Mouse (Mus musculus): ENCODE data around the gene Ncaph. TPM values are rescaled to one million over a fixed set of nuclear protein-coding genes. Genes with fewer than 3 reads are reported as not detected.
"Not testable (repeated sequence)": the region's sequence is repeated elsewhere in the genome, so short reads cannot be mapped to it uniquely, and the experiment has no call there.

Gene Ncaph
- polyA plus RNA-seq (2015; fragmentation: Nextera tagmentation; extraction: Ambion mirVana): 59.3 and 74.5 TPM in 2 replicates

DNA sequence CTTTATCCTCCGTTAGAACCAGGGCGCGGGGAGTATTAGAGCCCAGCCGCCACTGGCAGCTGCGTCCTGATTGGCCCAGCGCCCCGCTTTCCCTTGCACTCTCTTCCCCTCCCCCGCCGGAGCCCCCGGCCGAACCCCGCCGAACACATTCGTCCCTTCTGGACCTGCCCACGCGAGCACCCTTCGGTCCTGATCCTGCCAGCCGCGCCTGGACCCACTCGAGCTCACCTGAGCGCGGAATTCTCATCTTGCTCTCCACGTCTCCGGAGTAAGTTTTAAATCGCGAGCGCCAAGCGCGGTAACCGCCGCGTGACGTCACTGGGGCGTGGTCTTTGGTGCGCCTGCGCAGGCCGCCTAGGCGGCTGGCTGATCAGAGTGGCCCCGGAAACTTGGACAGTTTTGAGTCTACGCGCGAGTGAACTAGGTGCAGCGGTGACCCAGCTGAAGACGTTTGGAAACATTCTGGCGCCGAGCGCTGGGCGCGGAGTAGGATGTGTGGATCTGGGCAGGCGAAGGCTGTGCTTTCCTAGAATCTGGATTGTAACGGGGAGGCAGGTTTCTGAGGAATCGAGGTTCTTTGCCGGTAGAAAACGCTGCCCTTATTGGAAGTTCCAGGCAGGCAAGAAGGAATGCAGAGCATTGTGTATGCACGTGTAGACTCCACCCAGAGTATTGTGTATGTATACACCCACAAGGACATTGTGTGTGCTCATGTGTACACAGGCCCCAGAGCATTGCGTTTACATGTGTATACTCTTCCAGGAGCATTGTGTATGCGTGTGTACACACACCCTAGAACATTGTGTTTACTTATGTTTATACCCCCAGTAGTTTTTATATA, at the start of gene Ncaph:
Gene Ncaph (minus strand): TSS at position 334 of the 841 bp plus-strand sequence.
- Histone ChIP-seq H3K4me3 (replicated peaks) (peak within 1 kb of the TSS; percentile 73), H3K27me3 (no peaks in the 10 kb centered on the region), H3K27ac (peak within 1 kb of the TSS; percentile 97), H3K9ac (peak within 1 kb of the TSS; percentile 82), H3K36me3 (peaks cover 9% of the 10 kb centered on the region), H3K9me3 (replicated peaks) (no peaks in the 10 kb centered on the region), H3K4me1 (replicated peaks) (peaks cover 75% of the 10 kb centered on the region), H3K4me2 (peak within 1 kb of the TSS; percentile 73)
- 1% methylated on average over 57 of the region's 57 CpGs for WGBS (ENCODE audit: insufficient replicate concordance)
- DNase-seq (peak; percentile 93), ATAC-seq (ENCODE audit: low read depth) (peak; percentile 94)

- H3K9ac ChIP-seq: peak overlapping the region; percentile 79
- H3K27ac ChIP-seq: peak overlapping the region; percentile 75
- H3K4me2 ChIP-seq: peak overlapping the region; percentile 71
- peak; percentile 74 for DNase-seq
- peaks cover 9% of the 10 kb centered on the region; the same call in 1 of the 2 replicates for H3K27me3 ChIP-seq
- H3K4me1 ChIP-seq (replicated peaks): peaks cover 8% of the 10 kb centered on the region
- peak; percentile 100 for ATAC-seq (ENCODE audit: low read depth)
- WGBS (ENCODE audit: insufficient replicate concordance): 5% methylated on average over 17 of the region's 17 CpGs
- H3K4me3 ChIP-seq (replicated peaks): peak overlapping the region; percentile 62
- no peaks in the 10 kb centered on the region for H3K9me3 ChIP-seq (replicated peaks)
- H3K36me3 ChIP-seq: no peaks in the 10 kb centered on the region
These were observed 49.0 kb upstream of the Ncaph start for GRCm38 (mm10) chr2:127182598-127183381.

DNA sequence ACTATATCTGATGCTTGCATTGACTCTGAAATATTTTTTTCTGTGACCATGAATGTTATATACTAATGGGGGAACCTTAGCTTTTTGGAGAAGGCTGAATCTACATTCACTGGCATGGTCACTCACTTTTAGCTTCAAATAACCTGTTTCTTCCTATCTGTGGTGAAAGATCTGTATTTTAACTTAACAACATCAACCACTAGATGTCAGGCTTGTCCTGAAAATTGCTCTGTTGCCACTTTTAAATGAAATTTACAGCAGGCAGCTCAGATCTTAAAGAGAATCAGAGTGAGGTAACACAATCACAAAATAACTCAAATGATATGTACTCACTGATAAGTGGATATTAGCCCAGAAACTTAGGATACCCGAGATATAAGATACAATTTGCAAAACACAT, 32.5 kb upstream of the Ncaph start:
- WGBS (ENCODE audit: insufficient replicate concordance): 7% methylated on average over 1 of the region's 1 CpGs
- H3K4me2 ChIP-seq; H3K4me3 ChIP-seq (replicated peaks); H3K9me3 ChIP-seq (replicated peaks); DNase-seq; H3K9ac ChIP-seq; H3K36me3 ChIP-seq; H3K27ac ChIP-seq; H3K4me1 ChIP-seq (replicated peaks); ATAC-seq (ENCODE audit: low read depth): not testable (repeated sequence)
- H3K27me3 ChIP-seq: peaks cover 15% of the 10 kb centered on the region

GRCm38 (mm10) chr2:127165675-127166074, 31.9 kb upstream of the Ncaph start:
- H3K27ac ChIP-seq: no peak overlapping the region
- no peak overlapping the region for H3K4me3 ChIP-seq (replicated peaks)
- DNase-seq (no peak), ATAC-seq (ENCODE audit: low read depth) (no peak)
- H3K36me3 ChIP-seq: no peaks in the 10 kb centered on the region
- no peak overlapping the region for H3K4me2 ChIP-seq
- 43% methylated on average over 4 of the region's 4 CpGs for WGBS (ENCODE audit: insufficient replicate concordance)
- H3K27me3 ChIP-seq: peaks cover 18% of the 10 kb centered on the region
- H3K9ac ChIP-seq: no peak overlapping the region
- H3K4me1 ChIP-seq (replicated peaks): no peaks in the 10 kb centered on the region
- H3K9me3 ChIP-seq (replicated peaks): no peaks in the 10 kb centered on the region

DNA sequence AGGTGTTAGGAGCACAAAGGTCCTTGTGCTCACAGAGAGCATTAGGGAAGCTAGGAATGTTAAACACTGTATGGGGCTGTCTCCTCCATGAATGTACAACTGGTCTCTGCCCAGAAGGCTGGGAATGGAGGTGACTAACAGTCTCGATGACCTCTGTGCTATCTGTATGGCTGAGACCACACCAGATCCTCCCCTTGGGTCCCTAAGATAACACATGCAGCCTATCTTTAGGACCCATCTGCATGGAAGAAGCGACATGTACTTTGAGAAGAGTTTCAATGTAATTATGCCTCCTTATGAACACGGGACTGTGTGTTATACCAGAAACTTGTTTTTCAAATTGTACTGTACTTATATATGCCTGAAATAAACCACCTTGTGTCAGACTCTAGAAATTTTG, 11.9 kb upstream of the Ncaph start:
- ATAC-seq (ENCODE audit: low read depth) (peak; percentile 29), DNase-seq (no peak)
- H3K27ac ChIP-seq: peak overlapping the region; percentile 64
- peaks cover 59% of the 10 kb centered on the region for H3K4me1 ChIP-seq (replicated peaks)
- no peaks in the 10 kb centered on the region for H3K9me3 ChIP-seq (replicated peaks)
- peak overlapping the region; percentile 38 for H3K4me2 ChIP-seq
- 23% methylated on average over 3 of the region's 3 CpGs for WGBS (ENCODE audit: insufficient replicate concordance)
- peak overlapping the region; percentile 51 for H3K9ac ChIP-seq
- no peaks in the 10 kb centered on the region for H3K27me3 ChIP-seq
- H3K4me3 ChIP-seq (replicated peaks): no peak overlapping the region
- peaks cover 13% of the 10 kb centered on the region for H3K36me3 ChIP-seq

GRCm38 (mm10) chr2:127143158-127144063, 9.7 kb upstream of the Ncaph start, which contains the start of gene Itpripl1:
Gene Itpripl1 (minus strand): TSS chr2:127143442.
- ATAC-seq (ENCODE audit: low read depth) (peak; percentile 99), DNase-seq (peak; percentile 91)
- Histone ChIP-seq H3K27ac (peak within 1 kb of the TSS; percentile 75), H3K36me3 (peaks cover 36% of the 10 kb centered on the region), H3K4me3 (replicated peaks) (peak within 1 kb of the TSS; percentile 73), H3K9me3 (replicated peaks) (no peaks in the 10 kb centered on the region), H3K27me3 (no peaks in the 10 kb centered on the region), H3K9ac (peak within 1 kb of the TSS; percentile 84), H3K4me1 (replicated peaks) (peaks cover 74% of the 10 kb centered on the region), H3K4me2 (peak within 1 kb of the TSS; percentile 91)
- 4% methylated on average over 31 of the region's 31 CpGs for WGBS (ENCODE audit: insufficient replicate concordance)

DNA sequence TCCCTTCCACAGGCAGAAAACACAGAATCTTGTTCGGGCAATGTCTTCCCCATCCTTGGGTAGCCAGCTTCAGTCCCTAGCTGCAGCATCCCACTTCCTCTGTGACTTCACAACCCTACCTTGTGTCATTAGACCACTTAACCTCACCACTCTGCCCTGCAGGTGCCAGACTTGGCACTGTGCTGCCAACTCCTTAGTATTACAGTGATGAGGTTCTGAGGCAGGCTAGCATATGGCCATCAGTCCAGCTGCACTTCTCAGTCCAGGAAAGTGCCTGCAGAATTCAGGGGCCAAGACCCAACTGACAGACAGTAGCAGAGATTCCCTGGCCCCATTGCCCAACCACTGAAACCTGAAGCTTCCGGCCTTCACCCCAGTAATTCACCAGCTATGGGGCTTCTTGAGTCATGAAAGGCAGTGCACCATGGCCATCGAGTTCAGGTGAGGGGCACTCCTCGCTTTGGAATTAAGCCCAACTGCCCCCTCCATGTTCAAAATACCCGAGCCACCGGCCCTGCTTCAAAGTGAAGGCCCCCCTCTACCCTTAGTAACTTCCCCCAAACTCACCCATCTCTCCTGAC, 8.9 kb upstream of the Ncaph start:
- no peaks in the 10 kb centered on the region for H3K9me3 ChIP-seq (replicated peaks)
- H3K36me3 ChIP-seq: peaks cover 36% of the 10 kb centered on the region
- H3K4me2 ChIP-seq: peak overlapping the region; percentile 91
- 9% methylated on average over 6 of the region's 6 CpGs for WGBS (ENCODE audit: insufficient replicate concordance)
- peaks cover 81% of the 10 kb centered on the region for H3K4me1 ChIP-seq (replicated peaks)
- DNase-seq (no peak), ATAC-seq (ENCODE audit: low read depth) (no peak)
- H3K9ac ChIP-seq: peak overlapping the region; percentile 84
- H3K4me3 ChIP-seq (replicated peaks): peak overlapping the region; percentile 73
- peak overlapping the region; percentile 68 for H3K27ac ChIP-seq
- H3K27me3 ChIP-seq: no peaks in the 10 kb centered on the region

GRCm38 (mm10) chr2:127142031-127142430, 8.3 kb upstream of the Ncaph start:
- ATAC-seq (ENCODE audit: low read depth) (peak; percentile 42), DNase-seq (no peak)
- WGBS (ENCODE audit: insufficient replicate concordance): 55% methylated on average over 10 of the region's 10 CpGs
- Histone ChIP-seq H3K27me3 (no peaks in the 10 kb centered on the region), H3K27ac (peak overlapping the region; percentile 68), H3K9ac (peak overlapping the region; percentile 84), H3K4me2 (peak overlapping the region; percentile 91), H3K36me3 (peaks cover 36% of the 10 kb centered on the region), H3K4me3 (replicated peaks) (peak overlapping the region; percentile 73), H3K9me3 (replicated peaks) (no peaks in the 10 kb centered on the region), H3K4me1 (replicated peaks) (peaks cover 84% of the 10 kb centered on the region)

- H3K4me1 ChIP-seq (replicated peaks): peaks cover 77% of the 10 kb centered on the region
- H3K9me3 ChIP-seq (replicated peaks): no peaks in the 10 kb centered on the region
- H3K27ac ChIP-seq: no peak overlapping the region
- H3K9ac ChIP-seq: no peak overlapping the region
- no peak overlapping the region for H3K4me2 ChIP-seq
- no peak for DNase-seq
- H3K27me3 ChIP-seq: no peaks in the 10 kb centered on the region
- no peak overlapping the region for H3K4me3 ChIP-seq (replicated peaks)
- ATAC-seq (ENCODE audit: low read depth): no peak
- WGBS (ENCODE audit: insufficient replicate concordance): 95% methylated on average over 7 of the region's 7 CpGs
- peaks cover 36% of the 10 kb centered on the region for H3K36me3 ChIP-seq
These were observed 6.3 kb upstream of the Ncaph start for GRCm38 (mm10) chr2:127140011-127140410.

GRCm38 (mm10) chr2:127139605-127140004, 5.9 kb upstream of the Ncaph start:
- H3K4me1 ChIP-seq (replicated peaks): peaks cover 75% of the 10 kb centered on the region
- DNase-seq (no peak), ATAC-seq (ENCODE audit: low read depth) (no peak)
- no peak overlapping the region for H3K27ac ChIP-seq
- 97% methylated on average over 1 of the region's 1 CpGs for WGBS (ENCODE audit: insufficient replicate concordance)
- H3K27me3 ChIP-seq: no peaks in the 10 kb centered on the region
- no peak overlapping the region for H3K4me3 ChIP-seq (replicated peaks)
- H3K36me3 ChIP-seq: peaks cover 36% of the 10 kb centered on the region
- no peaks in the 10 kb centered on the region for H3K9me3 ChIP-seq (replicated peaks)
- no peak overlapping the region for H3K9ac ChIP-seq
- no peak overlapping the region for H3K4me2 ChIP-seq
